Comparison of ENCODE assay signal across 9 mouse cellular contexts in genomic region chr7:75855028-75855427, GRCm38 (mm10). TPM values are rescaled to one million over a fixed set of nuclear protein-coding genes. Genes with fewer than 3 reads are reported as not detected.
DNase-seq lines count a peak whose midpoint lies in the region; ATAC-seq and TF ChIP-seq lines count a peak whose summit lies in the region.
"Had no signal": no experiment of that assay in that cellular context is flagged by ENCODE, and none has a peak within 500 bp of the region (broad histone marks: within the 10 kb centered on the region; RNA-seq: fewer than 3 reads in every experiment).

No protein-coding gene starts in this region.

- no peaks in the 10 kb centered on the region for H3K9me3 ChIP-seq in heart, embryonic 13.5 days
- no peaks in the 10 kb centered on the region for H3K9me3 ChIP-seq in hindbrain, embryonic 13.5 days
- no peaks in the 10 kb centered on the region for H3K9me3 ChIP-seq in midbrain, embryonic 14.5 days (ENCODE audit: control insufficient read depth, low read length)

- no peak for TF ChIP-seq CTCF in bone marrow, adult 2 months (IDR thresholded peaks at IDR 0.05; ENCODE audit: control insufficient read depth, insufficient read depth, low read length)

- H3K27me3 ChIP-seq in heart, embryonic 13.5 days (replicated peaks), result no peaks in the 10 kb centered on the region
- H3K27me3 ChIP-seq in hindbrain, embryonic 13.5 days, result no peaks in the 10 kb centered on the region
- no peaks in the 10 kb centered on the region for H3K27me3 ChIP-seq in midbrain, embryonic 14.5 days (ENCODE audit: control insufficient read depth, insufficient read depth, low read length)

- peak overlapping the region; percentile 64 for H3K27ac ChIP-seq in heart, embryonic 13.5 days (replicated peaks)
- peak overlapping the region; percentile 36; the same call in 1 of the 2 replicates for H3K27ac ChIP-seq in bone marrow, adult 2 months (ENCODE audit: control insufficient read depth, insufficient read depth, low read depth, low read length, poor library complexity)
- peak overlapping the region; percentile 82 for H3K27ac ChIP-seq in hindbrain, embryonic 13.5 days
- H3K27ac ChIP-seq in midbrain, embryonic 14.5 days (replicated peaks; ENCODE audit: low read depth, low read length), result peak overlapping the region; percentile 74

- H3K4me2 ChIP-seq in heart, embryonic 13.5 days, result no peak overlapping the region
- peak overlapping the region; percentile 33 for H3K4me2 ChIP-seq in hindbrain, embryonic 13.5 days
- peak overlapping the region; percentile 14 for H3K4me2 ChIP-seq in midbrain, embryonic 14.5 days (ENCODE audit: low read length)

- peaks cover 54% of the 10 kb centered on the region for H3K4me1 ChIP-seq in heart, embryonic 13.5 days
- peaks cover 3% of the 10 kb centered on the region for H3K4me1 ChIP-seq in bone marrow, adult 2 months (ENCODE audit: control insufficient read depth, insufficient read depth, low read length)
- H3K4me1 ChIP-seq in hindbrain, embryonic 13.5 days (replicated peaks), result peaks cover 70% of the 10 kb centered on the region
- peaks cover 45% of the 10 kb centered on the region for H3K4me1 ChIP-seq in midbrain, embryonic 14.5 days (ENCODE audit: control insufficient read depth, insufficient read depth, low read length)

- TF ChIP-seq POLR2A in bone marrow, adult 2 months (IDR thresholded peaks at IDR 0.05; ENCODE audit: borderline replicate concordance, control insufficient read depth, low read depth, low read length), result no peak

- H3K4me3 ChIP-seq in heart, embryonic 13.5 days, result no peak overlapping the region
- no peak overlapping the region for H3K4me3 ChIP-seq in bone marrow, adult 2 months (replicated peaks; ENCODE audit: control insufficient read depth, low read depth, low read length)
- no peak overlapping the region for H3K4me3 ChIP-seq in hindbrain, embryonic 13.5 days
- H3K4me3 ChIP-seq in midbrain, embryonic 14.5 days (replicated peaks; ENCODE audit: low read depth, low read length), result no peak overlapping the region

- WGBS in heart, embryonic 13.5 days, result 48% methylated on average over 6 of the region's 6 CpGs
- WGBS in bone marrow, adult 2 months, result 27% methylated on average over 6 of the region's 6 CpGs
- WGBS in hindbrain, embryonic 13.5 days, result 76% methylated on average over 6 of the region's 6 CpGs
- 71% methylated on average over 6 of the region's 6 CpGs for WGBS in midbrain, embryonic 14.5 days

- peak overlapping the region; percentile 64 for H3K9ac ChIP-seq in heart, embryonic 13.5 days
- H3K9ac ChIP-seq in hindbrain, embryonic 13.5 days, result peak overlapping the region; percentile 35; the same call in 1 of the 2 replicates
- no peak overlapping the region for H3K9ac ChIP-seq in midbrain, embryonic 14.5 days (replicated peaks; ENCODE audit: low read length)

- H3K36me3 ChIP-seq in heart, embryonic 13.5 days, result peaks cover 14% of the 10 kb centered on the region
- peaks cover 5% of the 10 kb centered on the region for H3K36me3 ChIP-seq in hindbrain, embryonic 13.5 days
- no peaks in the 10 kb centered on the region for H3K36me3 ChIP-seq in midbrain, embryonic 14.5 days (ENCODE audit: control insufficient read depth, insufficient read depth, low read length)

- intact Hi-C loops in heart, postnatal 14 days (cut with DNase I), result no loop called here
- intact Hi-C loops in left cerebral cortex, postnatal 36 days (cut with DNase I), result no loop called here

- no peak for ATAC-seq in heart, embryonic 13.5 days (ENCODE audit: extremely low read depth, insufficient number of reproducible peaks, low FRiP score, low TSS enrichment)
- no peak for ATAC-seq in hindbrain, embryonic 13.5 days (ENCODE audit: low FRiP score)
- ATAC-seq in midbrain, embryonic 14.5 days (ENCODE audit: low FRiP score, low TSS enrichment), result no peak

- DNase-seq in heart, postnatal 14 days, result no peak
- DNase-seq in midbrain, embryonic 14.5 days, result no peak
- no peak for DNase-seq in left cerebral cortex, postnatal 36 days (ENCODE audit: low spot score in 2 of 2)
- DNase-seq in embryo, embryonic 9.5 days (ENCODE audit: extremely low spot score), result no peak
- DNase-seq in right cerebral cortex, postnatal 25 days, result no peak
- DNase-seq: kidney, postnatal 14 days had no signal

RNA-seq across cellular contexts. Expression of gene Klhl25, which starts 6.9 kb away (rescaled TPM):
- polyA plus RNA-seq in heart, embryonic 13.5 days (2015; fragmentation: Nextera tagmentation; extraction: Ambion mirVana), result 9.3 and 10.3 TPM in 2 replicates
- 1 to 10 TPM; 6.5 to 7.4 TPM for total RNA-seq in heart, postnatal 14 days (2021)
- 17.1 and 24.2 TPM in 2 replicates for polyA plus RNA-seq in bone marrow, adult 2 months (2011; ENCODE audit: insufficient read depth, insufficient read length, low replicate concordance, missing spikeins)
- 25.7 and 32.9 TPM in 2 replicates for polyA plus RNA-seq in hindbrain, embryonic 13.5 days (2015; fragmentation: Nextera tagmentation; extraction: Ambion mirVana)
- 23.4 and 25.0 TPM in 2 replicates for polyA plus RNA-seq in midbrain, embryonic 14.5 days (2014; fragmentation: Nextera tagmentation; extraction: Ambion mirVana)
- total RNA-seq in left cerebral cortex, postnatal 36 days (2021), result 10 to 100 TPM in 1 of 2 experiments, 1 to 10 TPM in 1; 6.8 to 10.4 TPM
